Mouse (Mus musculus) c-Kit-negative CD71-positive TER-119-positive erythroid progenitor cells, embryonic 14.5 days (primary cell): ENCODE measurements around the gene 6430571L13Rik.
"Not testable (repeated sequence)": the region's sequence is repeated elsewhere in the genome, so short reads cannot be mapped to it uniquely, and the experiment has no call there.

ENCODE experiments used
- DNase-seq: peaks from one replicate; pipeline ENCODE4 v3.0.0-alpha.2; 2013; ENCODE audit warnings: low read depth, low spot score

The 6430571L13Rik gene

DNA sequence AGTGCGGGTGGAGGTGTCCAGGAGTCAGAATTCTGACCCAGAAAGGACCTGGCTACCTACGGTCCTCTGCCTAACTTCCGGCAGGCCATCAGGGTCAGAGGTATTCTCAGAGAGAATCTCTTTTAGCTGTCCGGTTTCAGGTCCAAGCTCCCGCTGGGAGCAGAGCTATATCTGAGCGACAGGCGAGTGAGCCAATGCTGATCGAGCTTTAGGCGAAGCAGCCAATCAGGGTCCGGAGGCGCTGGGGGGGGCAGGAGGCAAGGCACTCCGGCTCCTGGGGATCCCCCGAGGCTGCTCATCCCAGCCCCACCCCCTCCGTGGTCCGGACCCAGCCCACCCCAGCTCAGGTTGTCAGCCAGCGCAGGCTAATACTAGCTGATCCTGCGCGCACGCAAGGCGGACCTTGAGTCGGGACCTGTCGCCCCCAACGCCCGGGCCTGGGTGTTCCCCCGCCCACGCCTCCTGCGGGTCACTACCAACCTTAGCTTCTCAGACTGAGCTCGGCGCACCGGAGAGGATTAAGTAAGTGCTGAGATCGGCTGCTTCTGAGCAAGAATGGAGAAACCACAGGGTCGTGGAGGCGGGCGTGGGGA, at the start of gene 6430571L13Rik:
Gene 6430571L13Rik, plus strand, starts transcription at position 336 of the 593 bp plus-strand sequence.
- DNase-seq, result peak; percentile 36

DNA sequence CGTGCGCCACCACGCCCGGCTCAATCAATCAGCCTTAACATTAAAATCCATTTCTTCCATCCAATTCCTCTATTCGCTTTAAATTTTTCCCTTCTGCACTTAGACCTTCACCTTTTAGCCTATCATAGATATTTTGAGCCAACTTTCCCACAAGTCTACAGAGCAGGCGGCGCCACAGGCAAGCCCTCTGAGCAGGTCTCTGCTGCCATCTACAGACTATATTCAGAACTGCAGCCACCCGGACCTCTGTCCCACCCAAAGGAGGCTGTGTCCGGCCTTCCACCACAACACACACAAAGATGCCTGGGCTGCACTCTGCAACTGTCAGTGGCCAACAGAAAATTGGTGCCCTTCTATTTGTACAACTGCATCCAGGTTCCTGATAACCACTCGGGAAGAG, 49.5 kb upstream of the 6430571L13Rik start:
- DNase-seq, result no peak

DNA sequence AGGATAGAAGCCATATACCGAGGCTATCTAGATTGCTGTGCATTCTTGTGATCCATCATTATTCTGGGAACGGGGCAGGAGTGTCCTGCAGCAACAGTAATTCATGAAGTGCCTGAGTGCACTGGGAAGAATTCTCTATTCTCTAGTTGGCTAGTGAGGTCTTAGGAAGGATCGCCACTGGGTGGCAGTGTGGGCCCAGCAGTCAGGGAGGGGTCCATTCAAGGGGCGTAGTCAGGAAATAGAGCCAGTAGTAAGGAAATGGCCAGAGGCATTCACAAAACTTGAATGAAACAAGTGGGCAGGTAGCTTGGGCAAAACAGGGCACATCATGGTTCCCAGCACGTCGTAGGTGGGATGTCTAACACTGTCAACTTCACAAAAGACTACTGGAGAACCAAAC, 46.2 kb upstream of the 6430571L13Rik start:
- peak; percentile 68 for DNase-seq

DNA sequence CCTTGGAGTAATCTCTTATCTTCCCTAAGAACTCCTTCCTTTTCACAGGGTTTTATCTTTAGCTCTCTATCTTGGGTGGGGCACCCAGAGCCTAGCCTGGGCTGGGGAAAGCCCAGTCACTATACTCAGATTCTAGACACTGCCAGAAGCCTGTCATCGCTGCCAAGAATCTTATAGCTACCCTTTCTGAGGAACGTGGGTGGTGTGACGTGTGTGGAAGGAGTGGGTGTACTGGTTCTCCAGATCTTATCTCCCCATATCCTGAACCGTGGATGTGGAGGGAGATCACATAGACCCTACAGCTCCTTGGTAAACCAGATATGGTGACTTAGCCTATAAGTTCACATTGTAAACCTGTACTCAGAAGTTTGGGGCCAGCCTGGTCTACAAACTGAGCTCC, 44.8 kb upstream of the 6430571L13Rik start:
- DNase-seq, result peak; percentile 70

DNA sequence AAGGTAGTCTGAATTCAATTTTAAA, 44.6 kb upstream of the 6430571L13Rik start, which contains the start of gene Cish:
Gene Cish, plus strand, starts transcription at position 11 of the 25 bp plus-strand sequence.
- no peak for DNase-seq

DNA sequence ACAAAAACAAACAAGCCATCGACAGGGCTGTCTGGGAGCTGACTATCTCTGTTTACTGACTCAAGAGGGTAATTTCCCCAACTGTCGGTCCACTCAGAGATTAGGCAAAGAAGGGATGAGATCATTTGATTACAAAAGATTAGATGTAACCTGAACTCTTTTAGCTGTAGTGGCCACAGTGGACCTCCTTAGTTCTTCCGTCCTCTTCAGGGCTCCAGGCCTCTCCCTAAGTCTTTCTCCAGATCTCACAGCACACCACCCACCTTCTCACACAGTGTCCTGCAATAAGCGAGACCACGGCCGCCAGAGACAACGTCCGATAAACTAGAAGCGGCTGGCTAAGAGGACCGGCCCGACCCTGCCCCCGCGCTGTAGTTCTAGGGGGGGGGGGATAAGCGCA, 44.4 kb upstream of the 6430571L13Rik start:
- peak; percentile 55 for DNase-seq

DNA sequence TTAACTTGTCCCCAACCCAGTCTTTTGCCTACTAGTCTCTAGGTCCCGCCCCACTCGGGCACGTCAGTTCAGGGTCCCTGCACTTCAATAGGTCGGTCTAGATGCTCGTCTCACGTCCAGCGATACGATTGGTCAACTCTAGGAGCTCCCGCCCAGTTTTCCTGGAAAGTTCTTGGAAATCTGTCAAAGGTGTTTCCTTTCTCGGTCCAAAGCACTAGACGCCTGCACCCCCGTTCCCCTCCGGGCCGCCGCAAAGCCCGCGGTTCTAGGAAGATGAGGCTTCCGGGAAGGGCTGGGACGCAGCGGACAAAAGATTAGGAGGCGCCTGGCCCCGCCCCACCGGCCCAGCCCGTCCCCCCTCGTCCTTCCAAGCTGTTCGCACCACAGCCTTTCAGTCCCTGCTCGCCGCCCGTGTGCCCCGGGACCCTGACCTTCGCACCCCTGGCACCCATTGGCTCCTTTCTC, 43.9 kb upstream of the 6430571L13Rik start:
- DNase-seq, result peak; percentile 99

DNA sequence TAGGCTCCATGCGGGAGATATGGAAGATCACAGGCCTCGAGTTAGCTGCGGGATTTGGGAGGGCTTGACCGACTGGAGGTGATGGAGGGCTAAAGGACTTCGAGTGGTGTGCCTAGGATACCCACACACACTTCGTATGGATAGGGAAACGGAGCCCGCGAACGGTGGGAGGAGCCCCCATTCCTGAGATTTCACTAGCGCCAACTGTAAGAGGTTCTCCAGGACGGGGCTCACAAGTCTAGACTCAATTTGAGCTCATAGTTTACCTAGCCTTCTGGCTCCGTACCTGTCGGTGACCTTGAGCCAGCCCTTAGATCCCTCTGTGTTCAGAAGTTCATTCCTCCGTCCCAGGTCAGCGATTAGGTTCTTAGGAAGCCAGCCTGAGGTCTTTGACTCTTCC, 43.3 kb upstream of the 6430571L13Rik start:
- no peak for DNase-seq

DNA sequence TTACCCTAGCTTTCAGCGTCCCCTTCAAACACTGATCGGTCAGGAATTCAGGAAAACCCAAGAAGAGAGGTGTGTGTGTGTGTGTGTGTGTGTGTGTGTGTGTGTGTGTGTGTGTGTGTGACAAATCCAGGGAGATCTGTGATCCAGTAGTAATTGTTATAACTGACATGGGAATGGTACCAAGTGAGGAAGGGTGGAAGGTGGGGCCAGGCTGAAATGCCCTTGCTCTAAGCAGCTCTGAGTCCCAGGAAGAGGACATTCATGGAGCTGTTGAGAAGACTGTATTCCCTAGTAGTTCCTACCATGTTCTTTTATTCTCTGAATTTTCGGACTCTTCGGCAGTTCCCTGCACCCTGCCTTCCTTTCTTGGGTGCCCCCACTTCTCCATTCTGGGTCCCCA, 42.7 kb upstream of the 6430571L13Rik start:
- DNase-seq, result no peak

DNA sequence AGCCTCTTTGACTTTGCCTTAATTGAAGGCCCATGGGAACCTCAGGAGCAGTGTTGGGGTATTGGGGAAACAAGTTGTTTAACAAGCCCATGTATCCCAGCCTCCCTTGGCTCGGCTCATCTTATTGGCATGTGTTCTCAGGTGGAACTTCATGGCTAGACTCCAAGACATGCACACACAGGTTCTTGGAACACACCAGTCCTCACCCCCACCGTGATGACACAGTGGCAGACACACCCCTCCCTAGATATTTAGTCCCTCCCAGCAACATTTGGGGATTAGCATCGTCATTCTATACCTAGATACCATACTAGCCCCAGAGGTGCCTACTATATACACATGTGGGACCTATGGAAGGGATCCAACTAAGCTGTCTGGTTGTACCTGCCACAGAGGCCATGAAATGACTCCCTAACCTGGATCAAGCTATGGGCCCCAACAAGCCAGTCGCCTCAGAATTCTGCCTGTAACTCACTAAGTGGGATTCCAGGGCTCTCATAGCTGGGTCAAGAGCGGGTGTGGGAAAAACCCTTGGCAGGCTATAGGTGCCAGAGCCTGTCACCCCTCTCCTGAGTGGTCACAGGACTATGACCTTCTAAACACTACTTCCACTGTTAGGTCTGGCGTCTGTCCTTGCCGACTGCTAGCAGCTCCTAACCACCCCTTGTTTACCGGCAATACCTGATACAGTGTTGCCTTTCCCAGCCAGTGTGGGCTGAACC, 42.2 kb upstream of the 6430571L13Rik start:
- DNase-seq, result peak; percentile 74

DNA sequence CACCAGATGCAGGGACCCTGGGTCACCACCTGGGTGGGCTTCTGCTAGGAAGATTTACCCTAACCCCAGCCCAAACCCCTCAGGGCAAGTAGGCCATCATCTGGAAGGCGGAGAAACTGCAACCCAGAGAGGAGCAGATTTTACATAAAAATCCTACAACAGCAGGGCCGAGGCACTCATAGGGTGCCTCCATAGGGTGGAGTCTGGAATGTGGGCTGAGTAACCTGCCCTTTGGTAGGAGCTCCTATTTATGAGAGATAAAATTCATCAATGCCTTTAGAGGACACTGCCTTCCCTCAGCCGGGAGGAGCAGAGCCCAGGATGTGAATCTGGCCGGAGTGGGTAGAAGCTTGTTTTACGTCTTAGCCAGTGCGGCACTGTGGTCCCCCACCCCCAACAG, 41.5 kb upstream of the 6430571L13Rik start:
- DNase-seq, result no peak

DNA sequence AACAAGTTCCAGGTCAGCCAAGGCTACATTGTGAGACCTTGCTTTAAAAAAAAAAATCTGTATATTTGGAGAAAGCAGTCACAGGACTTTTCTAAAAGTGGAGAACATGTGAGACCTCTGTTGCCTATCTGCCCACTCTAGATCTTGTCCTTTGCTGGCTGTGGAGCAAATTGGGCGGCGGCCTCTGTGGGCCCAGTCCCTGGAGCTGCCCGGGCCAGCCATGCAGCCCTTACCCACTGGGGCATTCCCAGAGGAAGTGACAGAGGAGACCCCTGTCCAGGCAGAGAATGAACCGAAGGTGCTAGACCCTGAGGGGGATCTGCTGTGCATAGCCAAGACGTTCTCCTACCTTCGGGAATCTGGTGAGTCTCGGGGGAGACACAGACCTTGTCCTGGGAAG, 40.6 kb upstream of the 6430571L13Rik start:
- no peak for DNase-seq

DNA sequence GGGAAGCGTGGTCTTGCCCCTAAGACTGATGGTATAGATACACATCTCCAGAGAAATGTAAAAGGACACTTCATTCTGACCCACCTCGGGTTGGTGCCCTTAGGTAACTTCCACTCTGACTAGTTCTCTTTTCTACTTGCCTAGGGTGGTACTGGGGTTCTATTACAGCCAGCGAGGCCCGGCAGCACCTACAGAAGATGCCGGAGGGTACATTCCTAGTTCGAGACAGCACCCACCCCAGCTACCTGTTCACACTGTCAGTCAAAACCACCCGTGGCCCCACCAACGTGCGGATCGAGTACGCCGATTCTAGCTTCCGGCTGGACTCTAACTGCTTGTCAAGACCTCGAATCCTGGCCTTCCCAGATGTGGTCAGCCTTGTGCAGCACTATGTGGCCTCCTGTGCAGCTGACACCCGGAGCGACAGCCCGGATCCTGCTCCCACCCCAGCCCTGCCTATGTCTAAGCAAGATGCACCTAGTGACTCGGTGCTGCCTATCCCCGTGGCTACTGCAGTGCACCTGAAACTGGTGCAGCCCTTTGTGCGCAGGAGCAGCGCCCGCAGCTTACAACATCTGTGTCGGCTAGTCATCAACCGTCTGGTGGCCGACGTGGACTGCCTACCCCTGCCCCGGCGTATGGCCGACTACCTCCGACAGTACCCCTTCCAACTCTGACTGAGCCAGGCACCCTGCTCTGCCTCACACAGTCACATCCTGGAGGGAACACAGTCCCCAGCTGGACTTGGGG, 40.0 kb upstream of the 6430571L13Rik start:
- no peak for DNase-seq

DNA sequence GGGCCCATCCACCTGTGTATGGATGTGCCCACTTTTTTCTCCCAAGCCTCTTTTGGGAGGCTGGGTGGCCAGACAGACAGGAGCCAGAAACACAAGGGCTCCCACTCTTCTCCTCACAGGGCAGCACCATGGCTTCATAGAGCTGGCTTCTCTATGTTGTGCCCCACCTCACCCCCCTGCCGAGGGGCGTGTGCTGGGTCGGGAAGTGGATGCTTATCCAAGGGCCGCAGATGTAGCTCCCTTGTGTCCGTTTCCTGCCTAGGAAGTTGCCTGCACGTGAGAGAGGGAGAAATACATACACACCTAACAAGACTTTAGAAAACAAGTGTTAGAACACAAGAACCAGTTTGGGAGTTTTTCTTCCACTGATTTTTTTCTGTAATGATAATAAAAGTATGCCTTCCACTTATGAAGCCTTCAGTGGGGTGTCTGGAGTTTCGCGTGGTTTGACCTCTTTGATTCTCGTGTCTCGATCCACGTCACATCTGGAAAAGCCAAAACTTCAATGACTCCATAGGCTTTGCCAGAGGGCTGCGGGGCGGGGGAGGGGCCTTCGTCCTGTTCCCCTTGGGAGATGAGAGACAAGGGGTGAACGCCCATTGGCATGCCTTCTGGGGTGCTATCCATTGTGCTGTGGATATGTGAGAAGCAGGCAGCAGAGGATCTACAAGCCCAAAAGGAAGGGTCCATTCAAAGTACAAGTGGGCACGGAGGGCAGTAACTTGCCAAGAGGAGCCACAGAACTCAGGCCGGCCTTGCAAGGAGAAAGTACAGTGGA, 38.7 kb upstream of the 6430571L13Rik start:
- DNase-seq, result no peak

DNA sequence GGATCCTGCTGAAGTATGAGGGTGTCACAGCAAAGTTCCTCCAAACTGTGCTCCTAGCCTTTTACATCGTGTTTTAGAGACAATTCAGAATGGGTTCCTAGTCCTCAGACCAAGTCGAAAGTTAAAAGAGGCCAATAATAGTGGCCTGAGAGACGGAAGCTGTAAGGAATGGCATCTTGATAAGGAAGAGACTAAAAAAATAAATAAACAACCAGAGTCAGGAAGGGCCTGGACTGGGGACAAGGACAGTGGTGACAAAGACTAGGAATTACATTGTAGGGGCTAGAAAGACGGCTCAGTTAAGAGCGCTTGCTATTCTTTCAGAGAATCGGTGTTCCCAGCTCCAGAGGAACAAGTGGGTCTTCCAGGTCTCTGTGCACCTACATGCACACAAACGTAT, 37.8 kb upstream of the 6430571L13Rik start:
- DNase-seq, result no peak

DNA sequence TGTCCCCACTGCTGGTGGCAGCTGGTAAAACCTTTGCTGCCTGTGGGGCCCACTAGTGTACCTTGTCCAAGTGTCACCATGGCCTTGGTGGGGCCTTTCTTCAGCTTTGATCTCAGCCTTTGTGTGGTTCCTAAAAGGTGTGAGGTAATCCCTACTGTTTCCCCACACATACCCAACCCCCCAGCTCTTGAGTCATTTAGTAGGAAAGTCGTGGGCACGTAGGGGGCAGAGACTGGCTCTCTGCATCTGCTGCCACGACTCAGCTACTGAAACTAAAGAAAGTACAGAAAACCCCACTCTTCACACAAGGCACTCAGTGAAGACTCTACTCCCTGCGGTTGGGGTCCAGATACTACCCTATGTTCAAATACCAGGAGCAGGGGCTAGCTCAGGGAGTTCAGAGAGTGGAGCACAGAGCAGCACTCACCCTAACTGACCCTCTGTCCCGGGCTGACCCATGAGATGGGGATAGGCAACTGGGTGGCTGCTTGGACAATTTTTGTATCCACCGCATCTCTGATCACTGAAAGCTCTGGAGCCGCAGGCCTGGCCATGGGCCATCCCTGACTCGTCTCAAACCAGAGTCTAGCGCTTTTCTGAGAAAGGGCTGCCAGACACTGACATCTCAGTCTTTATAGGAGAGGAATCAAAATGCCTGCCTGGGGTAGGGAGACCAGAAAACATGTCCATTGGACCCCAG, 37.1 kb upstream of the 6430571L13Rik start:
- no peak for DNase-seq

DNA sequence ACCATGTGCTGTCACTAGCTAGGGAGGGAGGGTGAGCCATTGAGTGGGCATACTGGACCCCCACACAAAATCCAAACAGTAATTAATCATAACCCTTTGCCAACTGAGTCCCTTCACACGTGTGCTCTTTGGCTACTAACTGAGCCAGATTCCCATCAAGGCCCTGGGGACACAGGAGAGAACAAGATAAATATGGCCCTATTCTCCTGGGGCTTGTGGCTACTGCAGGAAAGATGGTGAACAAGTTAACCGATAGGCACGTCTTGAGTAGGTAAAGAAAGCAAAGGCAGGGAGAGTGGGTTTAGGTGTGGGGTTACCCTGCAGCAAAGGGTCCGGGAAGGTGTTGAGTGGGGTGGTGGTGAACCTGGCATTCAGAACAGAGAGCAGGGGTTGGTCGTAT, 36.5 kb upstream of the 6430571L13Rik start:
- DNase-seq, result no peak

DNA sequence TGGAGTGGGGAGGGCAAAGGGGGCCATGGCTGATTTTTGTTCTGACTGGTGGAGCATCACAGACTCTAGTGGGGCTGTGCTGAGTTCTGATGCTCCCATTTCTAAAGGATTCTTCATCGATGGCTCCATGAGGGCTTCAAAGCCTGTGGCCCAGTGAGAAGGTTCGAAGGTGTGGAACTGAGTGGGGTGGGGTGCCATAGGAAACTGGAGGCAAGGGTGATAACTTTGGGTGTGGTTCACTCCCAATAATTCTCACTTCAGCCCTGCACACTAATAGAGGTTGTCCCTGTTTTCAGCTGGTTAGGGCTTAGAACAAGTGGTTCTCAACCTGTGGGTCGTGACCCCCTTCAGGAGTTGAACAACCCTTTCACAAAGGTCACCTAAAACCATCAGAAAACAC, 36.0 kb upstream of the 6430571L13Rik start:
- no peak for DNase-seq

DNA sequence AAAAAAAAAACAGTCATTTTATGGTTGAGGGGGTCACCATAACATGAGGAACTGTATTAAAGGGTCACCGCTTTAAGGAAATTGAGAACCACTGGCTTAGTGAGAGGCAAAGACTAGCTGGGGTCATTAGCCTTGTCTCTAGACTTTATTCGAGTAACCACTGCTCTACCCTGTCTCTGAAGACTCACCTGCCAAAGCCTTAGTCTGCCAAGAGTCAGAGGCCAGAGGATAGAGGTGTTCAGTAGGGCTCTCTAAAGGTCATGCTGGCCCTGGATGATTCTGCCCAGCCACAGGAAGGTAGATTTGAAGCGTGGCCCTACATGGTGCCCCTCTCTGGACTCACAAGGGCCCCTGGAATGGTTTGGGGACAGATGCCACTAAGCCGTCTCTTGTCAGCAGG, 35.4 kb upstream of the 6430571L13Rik start:
- DNase-seq, result no peak

DNA sequence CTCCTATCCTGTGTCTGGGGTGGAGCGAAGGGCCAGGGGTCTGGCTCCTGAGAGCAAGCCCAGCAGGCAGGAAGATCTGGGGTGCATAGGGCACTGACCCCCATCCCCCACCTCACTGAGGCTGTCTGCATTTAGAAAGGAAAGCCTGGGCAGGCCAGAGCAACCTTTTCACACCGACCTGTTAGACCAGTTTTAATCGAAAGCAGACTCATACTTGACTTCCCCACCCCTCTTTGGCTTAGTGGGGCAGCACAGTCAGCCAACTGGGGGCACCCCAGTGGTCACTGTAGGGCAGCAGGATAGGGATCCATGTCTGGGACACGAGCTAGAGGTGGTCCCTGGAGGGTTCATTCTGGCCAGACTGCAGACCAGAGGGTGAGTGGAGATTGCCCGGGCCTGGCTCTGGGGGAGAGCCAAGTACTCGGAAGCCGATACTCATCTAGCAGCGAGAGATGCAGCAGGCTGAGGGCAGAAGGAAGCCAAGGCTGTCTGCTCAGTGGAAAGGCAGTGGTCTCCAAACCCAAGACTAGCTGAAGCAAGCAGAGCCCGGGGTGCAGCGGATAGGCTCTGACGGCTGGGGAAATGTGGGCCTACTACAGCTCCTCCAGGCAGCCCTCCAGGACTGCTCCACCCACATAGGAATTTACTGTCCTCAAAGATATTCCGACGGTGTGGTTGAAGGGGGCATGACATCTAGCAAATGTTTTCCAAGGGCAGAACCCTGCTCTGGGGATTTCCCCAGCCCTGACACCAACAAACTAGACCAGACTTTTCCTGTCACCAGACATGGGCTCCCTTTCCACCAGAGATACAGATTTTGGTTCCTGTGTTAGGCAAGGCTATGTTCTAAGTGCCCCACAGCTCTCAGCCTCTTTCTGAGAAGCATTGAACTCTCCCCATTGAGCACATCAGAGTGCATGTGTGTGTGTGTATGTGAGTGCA, 34.5 kb upstream of the 6430571L13Rik start:
- DNase-seq, result no peak

DNA sequence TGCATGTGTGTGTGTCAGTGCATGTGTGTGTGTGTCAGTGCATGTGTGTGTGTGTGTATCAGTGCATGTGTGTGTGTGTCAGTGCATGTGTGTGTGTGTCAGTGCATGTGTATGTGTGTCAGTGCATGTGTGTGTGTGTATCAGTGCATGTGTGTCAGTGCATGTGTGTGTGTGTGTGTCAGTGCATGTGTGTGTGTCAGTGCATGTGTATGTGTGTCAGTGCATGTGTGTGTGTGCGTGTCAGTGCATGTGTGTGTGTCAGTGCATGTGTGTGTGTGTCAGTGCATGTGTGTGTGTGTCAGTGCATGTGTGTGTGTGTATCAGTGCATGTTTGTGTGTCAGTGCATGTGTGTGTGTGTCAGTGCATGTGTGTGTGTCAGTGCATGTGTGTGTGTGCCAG, 33.7 kb upstream of the 6430571L13Rik start:
- DNase-seq, result not testable (repeated sequence)
